Mouse (Mus musculus) heart, postnatal 14 days (tissue): ENCODE measurements around the gene Dpp6. TPM values are rescaled to one million over a fixed set of nuclear protein-coding genes. Genes with fewer than 3 reads are reported as not detected.

Source experiments
- DNase-seq, 2 experiments: peaks; one replicate each; pipeline ENCODE4 v3.0.0; 2021 to 2022
- intact Hi-C: fragments of 180-260 bp; cut with DNase I; formaldehyde crosslinking; loops from one replicate; pipeline ENCODE4 v1.15.1; 2025
- total RNA-seq, 2 experiments: library from RNA; stranded (reverse); gene quantifications; 2 replicates each; pipeline ENCODE4 v1.2.3; 2021

Gene Dpp6
- total RNA-seq, 2 experiments from 2014 or later = 0.14 TPM; not detected in 1

GRCm38 (mm10) chr5:27711461-27712192, 894.6 kb downstream of the Dpp6 start:
- intact Hi-C loops = no loop called here
- no peak for DNase-seq

- no peak for DNase-seq
- intact Hi-C loops = no loop called here
Observed at GRCm38 (mm10) chr5:27714356-27714755, 897.4 kb downstream of the Dpp6 start.

GRCm38 (mm10) chr5:27716026-27716425, 899.0 kb downstream of the Dpp6 start:
- intact Hi-C loops = no loop called here
- no peak for DNase-seq

- no peak for DNase-seq
- intact Hi-C loops = no loop called here
Observed at GRCm38 (mm10) chr5:27717301-27717700, 900.3 kb downstream of the Dpp6 start.

GRCm38 (mm10) chr5:27719311-27719710, 902.3 kb downstream of the Dpp6 start:
- intact Hi-C loops = no loop called here
- DNase-seq = no peak

- no peak for DNase-seq
- intact Hi-C loops = no loop called here
Observed at GRCm38 (mm10) chr5:27724460-27724859, 907.5 kb downstream of the Dpp6 start.

GRCm38 (mm10) chr5:27730666-27731065, 913.7 kb downstream of the Dpp6 start:
- intact Hi-C loops = no loop called here
- DNase-seq = peak; percentile 5 to 6

GRCm38 (mm10) chr5:27731392-27731791, 914.4 kb downstream of the Dpp6 start:
- intact Hi-C loops = no loop called here
- no peak for DNase-seq

GRCm38 (mm10) chr5:27732288-27732868, 915.4 kb downstream of the Dpp6 start:
- intact Hi-C loops = no loop called here
- DNase-seq = no peak

- intact Hi-C loops = no loop called here
- DNase-seq = peak; percentile 32 to 58
Observed at GRCm38 (mm10) chr5:27737168-27737567, 920.2 kb downstream of the Dpp6 start.

GRCm38 (mm10) chr5:27739216-27739615, 922.2 kb downstream of the Dpp6 start:
- no peak for DNase-seq
- intact Hi-C loops = no loop called here

GRCm38 (mm10) chr5:27744944-27745343, 927.9 kb downstream of the Dpp6 start:
- intact Hi-C loops = no loop called here
- DNase-seq = no peak

- intact Hi-C loops = no loop called here
- no peak for DNase-seq
Observed at GRCm38 (mm10) chr5:27765780-27766179, 948.8 kb downstream of the Dpp6 start.

- intact Hi-C loops = no loop called here
- no peak for DNase-seq
Observed at GRCm38 (mm10) chr5:27767948-27768347, 950.9 kb downstream of the Dpp6 start.
